Mouse (Mus musculus): ENCODE measurements around the gene Zmiz2. TPM values are rescaled to one million over a fixed set of nuclear protein-coding genes. Genes with fewer than 3 reads are reported as not detected.
"Not testable (repeated sequence)": the region's sequence is repeated elsewhere in the genome, so short reads cannot be mapped to it uniquely, and the experiment has no call there.

The Zmiz2 gene
- total RNA-seq, 2 experiments from 2014 or later = 10.4 to 65.9 TPM

DNA sequence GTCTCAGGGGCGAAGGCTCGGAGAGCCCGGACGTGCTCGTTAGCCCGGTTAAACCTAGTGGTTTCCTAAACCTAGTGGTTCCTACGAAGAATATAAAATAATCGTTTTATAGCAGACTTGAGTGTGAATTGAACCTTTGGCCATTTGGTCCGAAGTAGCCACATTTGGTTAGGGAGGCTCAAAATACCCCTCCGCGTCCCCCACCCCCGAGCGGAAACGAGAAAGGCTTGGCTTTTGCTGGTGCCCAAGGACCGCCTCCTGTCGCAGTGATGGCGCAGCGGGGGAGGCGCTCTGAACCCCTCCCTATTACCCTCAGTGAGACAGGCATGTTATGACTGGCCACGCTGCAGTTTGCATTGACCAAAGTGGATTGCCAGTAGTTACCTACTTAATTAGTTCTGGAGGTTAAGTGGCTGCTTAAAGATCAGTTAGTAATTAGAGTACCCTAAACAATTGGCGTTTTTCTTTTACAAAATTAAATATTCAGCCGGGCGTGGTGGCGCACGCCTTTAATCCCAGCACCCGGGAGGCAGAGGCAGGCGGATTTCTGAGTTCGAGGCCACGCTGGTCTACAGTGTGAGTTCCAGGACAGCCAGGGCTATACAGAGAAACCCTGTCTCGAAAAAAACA lies 27.6 kb downstream of the Zmiz2 start:
- peak; percentile 64 for ATAC-seq (replicated peaks; ENCODE audit: low FRiP score, low TSS enrichment, poor library complexity, severe bottlenecking)

DNA sequence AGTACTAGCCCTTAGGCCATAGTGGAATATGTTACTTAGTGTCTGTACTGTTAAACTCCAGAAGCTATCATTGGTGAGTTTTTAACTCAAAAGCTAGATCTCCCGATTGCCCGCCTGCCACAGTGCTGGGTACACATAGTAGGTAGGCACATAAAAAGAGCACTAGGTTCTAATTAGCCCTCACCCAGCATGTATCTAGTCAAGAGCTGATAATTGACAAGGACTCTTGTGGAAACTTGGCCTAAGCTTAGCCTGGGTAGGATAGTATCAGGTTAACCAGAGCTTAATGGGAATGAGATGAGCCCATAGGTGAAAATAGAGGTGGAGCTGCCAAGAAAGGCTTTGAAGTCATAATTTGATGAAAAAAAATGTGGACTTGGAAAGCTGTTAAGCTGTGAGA lies 28.2 kb downstream of the Zmiz2 start:
- no peak for ATAC-seq (replicated peaks; ENCODE audit: low FRiP score, low TSS enrichment, poor library complexity, severe bottlenecking)

DNA sequence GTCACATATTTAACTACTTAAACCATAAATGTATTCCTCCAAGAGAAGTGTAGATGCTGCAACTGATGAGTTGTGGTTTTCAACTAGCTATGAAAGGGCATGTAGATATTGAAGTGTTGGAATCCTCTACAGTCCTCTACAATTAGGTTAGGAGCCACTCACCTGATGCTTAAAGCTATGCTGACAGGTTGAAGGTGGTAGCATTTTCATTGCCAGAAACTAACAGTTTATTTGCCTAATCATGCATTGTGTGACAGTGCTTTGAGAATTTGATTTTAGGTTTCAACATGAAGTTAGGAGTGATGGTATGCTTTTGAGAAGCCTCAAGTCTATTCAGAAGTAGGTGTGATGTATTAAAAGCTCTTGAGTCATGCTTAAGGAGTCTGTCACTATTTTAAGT lies 28.6 kb downstream of the Zmiz2 start:
- no peak for ATAC-seq (replicated peaks; ENCODE audit: low FRiP score, low TSS enrichment, poor library complexity, severe bottlenecking)

DNA sequence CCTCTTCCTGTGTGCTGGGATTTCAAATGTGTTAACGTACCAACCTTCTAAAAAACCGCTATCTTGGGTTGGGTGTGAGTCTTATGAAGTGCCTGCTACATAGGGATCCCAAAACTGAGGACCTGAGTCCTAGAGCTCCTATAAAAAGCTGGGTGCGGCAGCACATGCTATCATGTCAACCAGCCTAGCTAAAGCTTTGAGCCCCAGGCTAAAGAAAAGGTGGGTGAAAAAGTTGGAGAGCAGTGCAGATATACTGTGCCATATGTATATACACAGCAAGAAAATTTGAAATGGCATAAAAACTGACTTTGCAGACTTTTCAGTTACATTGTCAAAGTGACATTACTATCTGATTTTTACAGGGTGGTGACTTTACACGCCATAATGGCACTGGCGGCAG lies 29.9 kb downstream of the Zmiz2 start:
- ATAC-seq (replicated peaks; ENCODE audit: low FRiP score, low TSS enrichment, poor library complexity, severe bottlenecking) = no peak

DNA sequence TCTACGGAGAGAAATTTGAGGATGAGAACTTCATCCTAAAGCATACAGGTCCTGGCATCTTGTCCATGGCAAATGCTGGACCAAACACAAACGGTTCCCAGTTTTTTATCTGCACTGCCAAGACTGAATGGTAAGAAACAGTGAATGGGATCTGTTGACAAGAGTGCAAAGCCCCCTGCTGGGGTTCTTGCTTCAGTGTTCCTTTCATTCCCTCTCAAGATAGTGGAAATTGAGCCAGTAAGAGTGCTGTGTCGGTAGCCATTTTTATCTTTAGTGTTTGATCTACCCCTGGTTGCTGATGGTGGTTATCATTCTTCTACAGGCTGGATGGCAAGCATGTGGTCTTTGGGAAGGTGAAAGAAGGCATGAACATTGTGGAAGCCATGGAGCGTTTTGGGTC lies 30.3 kb downstream of the Zmiz2 start:
- ATAC-seq (replicated peaks; ENCODE audit: low FRiP score, low TSS enrichment, poor library complexity, severe bottlenecking) = not testable (repeated sequence)

DNA sequence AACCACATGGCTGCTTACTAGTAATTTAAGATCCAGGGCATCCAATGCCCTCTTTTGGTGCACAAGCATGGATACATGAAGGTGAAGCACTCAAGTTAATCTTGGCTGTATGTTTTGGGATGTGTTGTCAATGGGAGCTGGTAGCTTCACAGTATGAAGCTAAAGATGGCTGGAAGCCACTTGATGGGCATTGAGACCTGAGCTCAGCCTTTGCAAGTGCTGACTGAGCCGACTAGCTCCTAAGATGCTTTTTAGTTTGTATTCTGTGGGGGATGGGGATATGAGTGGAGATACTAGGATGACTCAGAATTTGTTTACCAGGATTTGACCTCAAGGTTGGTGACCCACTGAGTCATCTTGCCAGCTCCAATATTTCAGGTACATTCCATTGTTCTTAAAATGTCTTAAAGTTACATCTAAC lies 31.4 kb downstream of the Zmiz2 start:
- ATAC-seq (replicated peaks; ENCODE audit: low FRiP score, low TSS enrichment, poor library complexity, severe bottlenecking) = no peak

DNA sequence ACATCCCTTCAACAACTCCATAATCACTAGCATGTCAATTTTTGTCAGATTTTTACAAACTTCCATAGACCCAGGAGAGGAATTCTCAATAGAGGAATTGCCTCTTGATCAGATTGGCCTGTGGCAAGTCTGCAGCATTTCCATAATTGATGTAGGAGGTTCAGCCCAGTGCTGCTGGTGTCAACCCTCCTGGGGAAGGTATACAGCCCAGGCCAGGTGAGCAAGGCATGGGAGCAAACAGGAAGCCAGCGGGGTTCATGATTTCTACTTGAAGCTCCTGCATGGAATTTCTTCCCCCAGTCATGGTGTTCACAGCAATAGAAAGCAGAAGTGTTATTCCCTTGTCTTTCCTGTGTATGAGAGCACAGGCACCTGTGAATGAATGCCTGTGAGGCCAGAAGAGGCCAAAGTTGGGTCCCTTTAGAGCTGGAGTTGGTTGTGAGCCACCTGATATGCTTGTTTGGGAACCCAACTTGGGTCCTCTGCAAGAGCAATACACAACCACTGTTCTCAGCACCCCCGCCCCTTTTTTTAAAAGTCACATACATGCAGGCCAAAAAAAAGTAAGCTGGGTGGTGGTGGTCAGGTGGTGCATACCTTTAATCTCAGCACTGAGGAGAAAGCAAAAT lies 32.0 kb downstream of the Zmiz2 start:
- no peak for ATAC-seq (replicated peaks; ENCODE audit: low FRiP score, low TSS enrichment, poor library complexity, severe bottlenecking)

DNA sequence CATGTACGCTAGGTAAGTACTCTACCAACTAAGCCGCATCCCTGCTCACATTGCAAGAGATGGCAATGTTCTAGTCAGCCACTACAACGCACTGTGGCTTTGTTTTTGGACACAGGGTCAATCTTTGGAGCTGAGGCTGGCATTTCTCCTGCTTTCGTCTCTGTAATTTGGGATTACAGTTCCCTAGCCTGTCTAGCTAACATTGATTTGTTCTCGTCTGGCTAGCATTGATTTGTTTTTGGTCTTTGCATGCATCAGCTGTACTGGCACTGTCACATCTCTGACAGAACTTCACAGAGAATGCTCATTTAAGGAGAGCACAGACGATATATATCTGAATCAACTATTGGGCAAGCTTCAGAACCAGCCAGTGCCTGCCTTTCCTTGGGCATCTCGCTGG lies 41.3 kb downstream of the Zmiz2 start:
- no peak for ATAC-seq (replicated peaks; ENCODE audit: low FRiP score, low TSS enrichment, poor library complexity, severe bottlenecking)

DNA sequence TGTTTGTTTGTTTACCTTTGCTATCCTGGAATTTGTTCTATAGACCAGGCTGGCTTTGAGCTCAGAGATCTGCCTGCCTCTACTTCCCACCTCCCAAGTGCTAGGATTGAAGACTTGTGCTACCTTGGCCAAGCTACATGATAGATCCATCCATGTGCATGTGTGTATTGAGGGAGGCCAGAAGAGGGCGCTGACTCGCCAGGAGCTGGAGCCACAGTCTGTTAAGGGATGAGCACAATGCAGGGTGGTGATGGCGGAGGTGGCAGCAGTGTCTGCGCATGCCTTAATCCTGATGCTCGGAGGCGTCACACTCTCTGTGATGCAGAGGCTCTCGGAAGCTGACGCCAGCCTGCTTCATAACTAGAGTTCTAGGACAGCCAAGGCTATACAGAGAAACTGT lies 47.6 kb downstream of the Zmiz2 start:
- peak; percentile 97 for ATAC-seq (replicated peaks; ENCODE audit: low FRiP score, low TSS enrichment, poor library complexity, severe bottlenecking)

DNA sequence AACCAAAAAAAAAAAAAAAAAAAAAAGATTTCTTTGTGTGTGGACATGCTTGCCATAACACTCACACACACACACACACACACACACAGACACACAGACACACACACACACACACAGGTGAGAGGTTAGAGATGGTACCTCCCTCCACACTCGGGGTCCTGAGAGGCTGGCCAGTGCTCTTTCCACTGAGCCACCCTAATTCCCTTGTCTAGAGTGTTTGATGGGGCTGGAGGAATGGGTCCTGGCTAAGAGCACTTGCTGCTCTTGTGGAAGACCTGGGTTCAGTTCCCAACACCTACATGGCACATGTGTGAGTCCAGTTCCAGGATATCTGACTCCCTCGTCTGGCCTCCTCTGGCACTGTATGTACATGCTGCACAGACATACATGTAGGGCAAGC lies 48.8 kb downstream of the Zmiz2 start:
- no peak for ATAC-seq (replicated peaks; ENCODE audit: low FRiP score, low TSS enrichment, poor library complexity, severe bottlenecking)

DNA sequence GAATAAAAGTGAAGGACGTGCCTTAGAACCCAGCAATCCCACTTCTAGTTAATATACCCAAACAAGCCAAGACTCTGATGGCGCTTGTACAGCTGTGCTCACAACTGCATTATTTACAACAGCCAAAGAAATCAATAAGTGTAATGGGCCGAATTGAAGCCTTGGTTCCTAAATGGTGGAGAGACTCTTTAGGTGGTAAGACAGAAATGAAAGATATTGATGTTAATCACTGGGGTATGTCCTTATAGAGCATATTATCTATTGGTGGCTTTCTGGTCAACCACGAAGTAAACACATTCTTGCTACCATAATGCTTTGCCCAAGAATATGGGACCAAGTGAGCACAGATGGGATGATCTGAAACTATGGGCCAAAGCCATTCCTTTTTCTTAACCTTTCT lies 51.3 kb downstream of the Zmiz2 start:
- ATAC-seq (replicated peaks; ENCODE audit: low FRiP score, low TSS enrichment, poor library complexity, severe bottlenecking) = no peak

DNA sequence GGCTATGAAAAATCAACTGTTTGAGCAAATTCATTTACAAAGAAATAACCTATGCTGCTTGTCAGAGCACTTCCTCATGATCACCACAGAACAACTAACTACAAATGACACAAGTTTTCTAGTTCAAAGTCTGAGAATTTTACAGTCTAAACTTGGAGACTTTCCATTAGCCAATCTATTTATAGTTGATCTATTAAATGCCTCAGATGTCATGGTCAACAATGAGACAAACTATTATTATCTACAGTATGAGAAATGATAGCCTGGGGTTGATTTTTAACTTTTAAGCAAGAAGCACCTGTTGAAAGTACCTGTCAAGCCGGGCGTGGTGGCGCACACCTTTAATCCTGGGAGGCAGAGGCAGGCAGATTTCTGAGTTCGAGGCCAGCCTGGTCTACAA lies 53.7 kb downstream of the Zmiz2 start:
- no peak for ATAC-seq (replicated peaks; ENCODE audit: low FRiP score, low TSS enrichment, poor library complexity, severe bottlenecking)

DNA sequence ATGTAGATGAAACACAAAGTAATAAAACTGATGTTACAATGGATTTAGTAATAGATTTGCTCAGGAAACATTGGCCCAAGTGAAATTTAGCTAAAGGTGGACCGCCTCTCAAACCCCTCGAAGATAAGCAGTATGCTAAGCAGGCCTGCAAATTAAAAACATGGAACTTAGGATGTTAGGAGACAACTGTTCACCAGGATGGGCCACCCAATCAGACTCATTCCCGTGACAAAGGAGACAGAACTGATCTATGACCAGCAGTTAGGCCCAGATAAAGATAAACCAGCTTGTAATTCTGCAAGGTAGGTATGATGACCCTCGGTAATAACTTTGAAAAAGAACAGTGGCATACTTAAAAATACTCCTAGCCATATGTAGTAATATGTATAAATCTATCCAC lies 54.2 kb downstream of the Zmiz2 start:
- peak; percentile 17 for ATAC-seq (replicated peaks; ENCODE audit: low FRiP score, low TSS enrichment, poor library complexity, severe bottlenecking)

DNA sequence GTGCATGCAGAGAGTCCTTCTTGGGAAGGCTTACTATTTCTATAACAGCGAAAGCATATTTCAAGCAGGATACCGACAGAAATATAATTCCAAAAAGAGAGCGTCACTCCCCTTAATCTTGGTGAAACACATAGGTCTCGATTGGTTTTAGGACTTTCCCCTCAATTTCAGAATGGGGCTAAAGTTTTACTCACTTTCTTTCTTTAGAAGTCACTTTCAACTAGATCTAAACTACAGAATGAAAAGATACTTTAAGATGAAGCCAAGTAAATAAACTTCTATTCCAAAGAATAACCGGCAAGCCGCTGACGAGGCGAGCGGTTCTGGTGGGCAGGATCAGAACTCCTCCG lies 54.8 kb downstream of the Zmiz2 start:
- no peak for ATAC-seq (replicated peaks; ENCODE audit: low FRiP score, low TSS enrichment, poor library complexity, severe bottlenecking)

DNA sequence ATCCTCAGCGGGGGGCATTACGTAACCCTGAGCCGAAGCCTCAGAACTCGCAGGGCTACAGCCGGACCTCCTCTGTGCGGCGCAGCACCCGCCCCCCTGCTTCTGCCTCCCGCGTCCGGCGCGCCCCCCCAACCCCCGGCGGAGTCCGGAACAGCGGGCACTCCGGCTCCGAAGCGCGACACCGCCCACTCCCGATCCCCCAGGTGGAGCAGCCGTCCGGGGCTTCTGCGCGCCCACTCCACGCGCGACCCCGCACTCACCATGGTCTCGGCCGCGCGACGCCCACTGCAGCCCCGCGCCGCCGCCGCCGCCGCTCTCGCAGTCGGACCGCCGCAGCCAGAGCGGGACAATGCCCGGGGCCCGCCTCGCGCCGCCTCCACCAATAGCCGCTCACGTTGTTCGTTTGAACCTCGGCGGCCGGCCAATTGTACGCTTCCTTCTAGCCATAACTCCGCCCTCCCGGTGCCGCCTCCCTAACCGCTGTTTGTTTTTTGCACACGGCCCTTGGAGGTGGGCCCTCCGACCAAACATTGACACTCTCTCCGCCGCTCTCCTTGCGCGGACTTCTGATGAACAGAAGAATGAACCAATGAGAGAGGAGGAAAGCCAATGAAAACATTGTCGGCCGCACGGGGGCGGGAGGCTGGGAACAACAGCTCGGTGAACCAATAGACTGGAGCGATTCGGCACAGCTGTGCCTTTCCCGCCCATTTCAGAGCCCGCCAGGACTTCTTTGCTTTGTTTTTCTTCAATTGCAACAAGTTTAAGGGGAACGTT lies 55.4 kb downstream of the Zmiz2 start, which contains the start of gene H2afv:
Gene H2afv (minus strand): TSS at position 367 of the 777 bp plus-strand sequence.
- peak; percentile 96 for ATAC-seq (replicated peaks; ENCODE audit: low FRiP score, low TSS enrichment, poor library complexity, severe bottlenecking)

DNA sequence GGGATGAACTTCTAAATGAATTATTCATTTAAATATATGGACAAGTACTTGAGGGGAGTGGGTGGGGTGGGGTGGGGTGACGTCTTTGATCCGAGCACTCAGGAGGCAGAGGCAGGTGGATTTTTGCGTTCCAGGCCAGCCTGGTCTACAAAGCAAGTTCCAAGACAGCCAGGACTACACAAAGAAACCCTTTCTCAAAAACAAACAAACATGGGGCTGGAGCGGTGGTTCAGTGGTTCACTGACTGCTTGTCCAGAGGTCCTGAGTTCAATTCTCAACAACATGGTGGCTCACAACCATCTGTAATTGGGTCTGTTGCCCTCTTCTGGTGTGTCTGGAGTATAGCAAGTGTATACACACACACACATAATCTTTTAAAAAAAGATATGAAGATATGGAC lies 56.6 kb downstream of the Zmiz2 start:
- no peak for ATAC-seq (replicated peaks; ENCODE audit: low FRiP score, low TSS enrichment, poor library complexity, severe bottlenecking)

DNA sequence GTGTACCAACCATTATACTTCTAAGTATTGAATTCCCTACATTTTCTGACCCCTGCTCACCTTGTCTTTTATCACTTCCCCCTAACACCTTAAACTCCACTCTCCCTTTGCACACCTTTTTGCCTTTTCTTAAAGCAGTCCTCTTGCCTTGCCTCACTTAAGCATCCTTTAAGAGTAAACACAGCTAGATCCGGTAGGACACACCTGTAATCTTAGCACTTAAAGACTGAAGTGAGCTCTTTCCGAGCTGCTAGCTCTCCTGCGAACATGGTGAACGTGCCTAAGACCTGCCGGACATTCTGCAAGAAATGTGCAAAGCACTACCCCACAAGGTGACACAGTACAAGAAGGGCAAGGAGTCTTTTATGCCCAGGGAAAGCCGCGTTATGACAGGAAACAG lies 57.1 kb downstream of the Zmiz2 start:
- ATAC-seq (replicated peaks; ENCODE audit: low FRiP score, low TSS enrichment, poor library complexity, severe bottlenecking) = no peak

DNA sequence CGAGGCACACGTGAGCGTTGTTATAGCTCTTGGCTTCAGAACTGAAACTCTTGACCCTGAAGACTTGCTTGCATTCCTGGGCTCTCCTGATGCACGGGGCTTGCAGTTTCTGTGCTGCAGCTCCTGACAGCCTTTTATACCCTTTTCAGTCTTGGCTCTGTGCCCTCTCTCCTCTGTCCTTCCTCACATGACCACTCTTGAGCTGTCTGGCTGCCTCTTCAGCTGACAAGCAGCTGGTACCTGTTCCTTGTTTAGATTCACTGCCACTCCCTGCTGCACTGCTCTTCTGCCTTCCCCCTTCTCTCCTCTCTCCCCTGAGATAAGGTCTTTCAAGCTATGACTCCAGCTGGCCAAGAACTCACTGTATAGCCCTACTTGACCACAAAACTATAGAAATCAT lies 58.6 kb downstream of the Zmiz2 start:
- no peak for ATAC-seq (replicated peaks; ENCODE audit: low FRiP score, low TSS enrichment, poor library complexity, severe bottlenecking)

DNA sequence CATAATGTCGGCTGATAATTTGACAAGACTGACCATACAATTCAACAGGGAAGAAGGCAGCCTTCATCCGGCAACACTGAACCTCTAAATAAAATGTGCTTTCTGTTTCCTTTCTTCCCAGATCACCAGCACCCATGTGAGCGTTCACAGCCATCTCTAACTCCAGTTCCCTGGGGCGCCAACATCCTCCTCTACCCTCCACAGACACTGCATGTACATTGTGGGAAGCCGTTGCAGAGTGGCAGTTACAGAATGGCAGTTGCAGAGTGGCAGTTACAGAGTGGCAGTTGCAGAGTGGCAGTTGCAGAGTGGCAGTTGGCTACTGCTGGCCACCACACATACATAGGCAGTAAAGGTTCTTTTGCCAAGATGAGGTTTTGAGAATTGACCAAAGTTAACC lies 59.3 kb downstream of the Zmiz2 start:
- not testable (repeated sequence) for ATAC-seq (replicated peaks; ENCODE audit: low FRiP score, low TSS enrichment, poor library complexity, severe bottlenecking)

All from megakaryocyte-erythroid progenitor cell, adult 5-6 weeks (primary cell).